Mouse (Mus musculus): Measurements from ENCODE around the gene Aip.

GRCm38 (mm10) chr19:4156073-4156579, 30.5 kb upstream of the Aip start:
- no peak for TF ChIP-seq EP300 (optimal IDR thresholded peaks at IDR 0.05)
- no peak for TF ChIP-seq CTCF (IDR thresholded peaks at IDR 0.05; ENCODE audit: low read depth)

All from stomach, postnatal 0 days (tissue).